Mouse (Mus musculus): Measurements from ENCODE around the gene Rpl22. TPM values are rescaled to one million over a fixed set of nuclear protein-coding genes. Genes with fewer than 3 reads are reported as not detected.

The Rpl22 gene
- total and polyA plus RNA-seq, 3 experiments: 1,590 to 1,966 (median 1,935) TPM

GRCm38 (mm10) chr4:152332952-152333351 lies 7.4 kb downstream of the Rpl22 start:
- Histone ChIP-seq H3K79me2 (replicated peaks; ENCODE audit: control insufficient read depth, extremely low read depth, insufficient read depth, poor library complexity, severe bottlenecking) (peaks cover 34% of the 10 kb centered on the region), H3K36me3 (replicated peaks in 1 of 2; ENCODE audit: control insufficient read depth in 1 of 2, insufficient read depth in 1 of 2, low read length in 1 of 2) (peaks cover 71 to 86% of the 10 kb centered on the region in 2 experiments), H3K4me1 (ENCODE audit: control insufficient read depth in 1 of 2, insufficient read depth in 2 of 2) (peaks cover 8 to 69% of the 10 kb centered on the region in 2 experiments), H3K27ac (ENCODE audit: insufficient read depth, low read depth) (no peak overlapping the region), H3K4me3 (replicated peaks in 1 of 3; ENCODE audit: low read depth in 2 of 3, low read length in 2 of 3, poor library complexity in 1 of 3) (no peak overlapping the region), H3K4me2 (ENCODE audit: insufficient read depth, low read depth, poor library complexity, severe bottlenecking) (no peak overlapping the region), H3K9me3 (replicated peaks; ENCODE audit: low read length) (no peaks in the 10 kb centered on the region), H3K9ac (ENCODE audit: insufficient read depth, low read depth) (no peak overlapping the region), H3K27me3 (replicated peaks) (no peaks in the 10 kb centered on the region)
- dilution Hi-C loops (cut with MboI; ENCODE audit: extremely low pct_ligation_motif_present, extremely low pct_unique_long_range_greater_than_20kb, low sequenced_read_pairs) (no loop called here), in situ Hi-C loops (cut with MboI; ENCODE audit: low pct_ligation_motif_present, low pct_unique_long_range_greater_than_20kb, low sequenced_read_pairs) (no loop called here)
- peak; percentile 65 for DNase-seq (ENCODE audit: extremely low read depth)
- TF ChIP-seq NELFE (IDR thresholded peaks at IDR 0.05; ENCODE audit: low read depth, low read length) (peak; percentile 80; the same call in 1 of the 2 replicates), TCF12 (IDR thresholded peaks at IDR 0.05; ENCODE audit: low read depth, low read length) (0 out of 2 replicates have a peak, but pooled peaks have one; percentile 38), RAD21 (IDR thresholded peaks at IDR 0.05; ENCODE audit: low read depth, low read length) (peak; percentile 42), SMC3 (IDR thresholded peaks at IDR 0.05; ENCODE audit: low read depth, low read length) (peak; percentile 78), MEF2A (IDR thresholded peaks at IDR 0.05; ENCODE audit: borderline replicate concordance, low read depth, low read length) (no peak), CTCF (conservative IDR thresholded peaks at IDR 0.05 in 1 of 2, IDR thresholded peaks at IDR 0.05 in 1 of 2; ENCODE audit: low read depth in 2 of 2, low read length in 2 of 2) (peak; percentile 68 to 100)

- no peak overlapping the region for H3K4me3 ChIP-seq (replicated peaks in 1 of 3; ENCODE audit: low read depth in 2 of 3, low read length in 2 of 3, poor library complexity in 1 of 3)
These were observed 8.0 kb downstream of the Rpl22 start for GRCm38 (mm10) chr4:152333587-152333986.

GRCm38 (mm10) chr4:152337772-152338171 lies 12.2 kb downstream of the Rpl22 start:
- Histone ChIP-seq H3K4me1 (ENCODE audit: control insufficient read depth in 1 of 2, insufficient read depth in 2 of 2) (peaks cover 5 to 32% of the 10 kb centered on the region in 2 experiments; a peak in 3 of 4 replicates), H3K9ac (ENCODE audit: insufficient read depth, low read depth) (no peak overlapping the region), H3K36me3 (replicated peaks in 1 of 2; ENCODE audit: control insufficient read depth in 1 of 2, insufficient read depth in 1 of 2, low read length in 1 of 2) (peaks cover 34 to 46% of the 10 kb centered on the region in 2 experiments), H3K4me2 (ENCODE audit: insufficient read depth, low read depth, poor library complexity, severe bottlenecking) (no peak overlapping the region), H3K4me3 (replicated peaks in 1 of 3; ENCODE audit: low read depth in 2 of 3, low read length in 2 of 3, poor library complexity in 1 of 3) (no peak overlapping the region), H3K9me3 (replicated peaks; ENCODE audit: low read length) (peaks cover 2% of the 10 kb centered on the region), H3K27ac (ENCODE audit: insufficient read depth, low read depth) (no peak overlapping the region), H3K27me3 (replicated peaks) (no peaks in the 10 kb centered on the region), H3K79me2 (replicated peaks; ENCODE audit: control insufficient read depth, extremely low read depth, insufficient read depth, poor library complexity, severe bottlenecking) (no peaks in the 10 kb centered on the region)
- dilution Hi-C loops (cut with MboI; ENCODE audit: extremely low pct_ligation_motif_present, extremely low pct_unique_long_range_greater_than_20kb, low sequenced_read_pairs) (no loop called here), in situ Hi-C loops (cut with MboI; ENCODE audit: low pct_ligation_motif_present, low pct_unique_long_range_greater_than_20kb, low sequenced_read_pairs) (no loop called here)
- DNase-seq (ENCODE audit: extremely low read depth): no peak
- TF ChIP-seq TBP (conservative IDR thresholded peaks at IDR 0.05; ENCODE audit: low read depth, low read length): no peak
- TF ChIP-seq BHLHE40 (IDR thresholded peaks at IDR 0.05; ENCODE audit: low read depth, low read length): no peak
- no peak for TF ChIP-seq MAZ (IDR thresholded peaks at IDR 0.05; ENCODE audit: low read depth, low read length)
- no peak for TF ChIP-seq SMC3 (IDR thresholded peaks at IDR 0.05; ENCODE audit: low read depth, low read length)
- TF ChIP-seq EP300 (IDR thresholded peaks at IDR 0.05; ENCODE audit: low read length): no peak
- no peak for TF ChIP-seq E2F4 (IDR thresholded peaks at IDR 0.05; ENCODE audit: insufficient replicate concordance, low read depth, low read length)

More at GRCm38 (mm10) chr4:152333587-152333986, 8.0 kb downstream of the Rpl22 start:
- TF ChIP-seq MAZ (IDR thresholded peaks at IDR 0.05; ENCODE audit: low read depth, low read length) (no peak), MAX (IDR thresholded peaks at IDR 0.05; ENCODE audit: low read length) (no peak), ZNF384 (IDR thresholded peaks at IDR 0.05; ENCODE audit: low read depth, low read length) (no peak), USF1 (IDR thresholded peaks at IDR 0.05; ENCODE audit: low read depth, low read length) (no peak), POLR2A (IDR thresholded peaks at IDR 0.05; ENCODE audit: low read depth, low read length) (0 out of 2 replicates have a peak, but pooled peaks have one; percentile 24), POLR2AphosphoS2 (IDR thresholded peaks at IDR 0.05; ENCODE audit: low read depth, low read length) (no peak), MXI1 (IDR thresholded peaks at IDR 0.05; ENCODE audit: low read depth, low read length) (no peak), BHLHE40 (IDR thresholded peaks at IDR 0.05; ENCODE audit: low read depth, low read length) (no peak)
- H3K4me1 ChIP-seq (ENCODE audit: control insufficient read depth in 1 of 2, insufficient read depth in 2 of 2): peaks cover 8 to 66% of the 10 kb centered on the region in 2 experiments
- dilution Hi-C loops (cut with MboI; ENCODE audit: extremely low pct_ligation_motif_present, extremely low pct_unique_long_range_greater_than_20kb, low sequenced_read_pairs) (no loop called here), in situ Hi-C loops (cut with MboI; ENCODE audit: low pct_ligation_motif_present, low pct_unique_long_range_greater_than_20kb, low sequenced_read_pairs) (no loop called here)
- H3K27me3 ChIP-seq (replicated peaks): no peaks in the 10 kb centered on the region
- no peak overlapping the region for H3K9ac ChIP-seq (ENCODE audit: insufficient read depth, low read depth)
- no peak for DNase-seq (ENCODE audit: extremely low read depth)
- H3K27ac ChIP-seq (ENCODE audit: insufficient read depth, low read depth): no peak overlapping the region
- H3K36me3 ChIP-seq (replicated peaks in 1 of 2; ENCODE audit: control insufficient read depth in 1 of 2, insufficient read depth in 1 of 2, low read length in 1 of 2): peaks cover 71 to 84% of the 10 kb centered on the region in 2 experiments
- no peaks in the 10 kb centered on the region for H3K9me3 ChIP-seq (replicated peaks; ENCODE audit: low read length)
- peaks cover 28% of the 10 kb centered on the region for H3K79me2 ChIP-seq (replicated peaks; ENCODE audit: control insufficient read depth, extremely low read depth, insufficient read depth, poor library complexity, severe bottlenecking)
- no peak overlapping the region for H3K4me2 ChIP-seq (ENCODE audit: insufficient read depth, low read depth, poor library complexity, severe bottlenecking)
